Mouse (Mus musculus) C2C12 (cell line): ENCODE measurements around the gene Spsb4.

ENCODE experiments used
- CEBPB ChIP-seq: IDR thresholded peaks from one replicate; pipeline ENCODE4 v1.6.1; 2011; ENCODE audit warnings: low read depth, mild to moderate bottlenecking, control low read depth, moderate library complexity
- CTCF ChIP-seq: IDR thresholded peaks from one replicate; pipeline ENCODE4 v1.5.1; 2011; ENCODE audit not compliant: control insufficient read depth, insufficient read depth, insufficient read length
- MYOD1 ChIP-seq: IDR thresholded peaks from one replicate; pipeline ENCODE4 v1.6.1; 2011; ENCODE audit warnings: low read depth; ENCODE audit not compliant: control insufficient read depth, insufficient read length
- MYOG ChIP-seq: IDR thresholded peaks from one replicate; pipeline ENCODE4 v1.6.1; 2011; ENCODE audit not compliant: control insufficient read depth, insufficient read length; ENCODE audit errors: extremely low read depth
- USF1 ChIP-seq: IDR thresholded peaks from one replicate; pipeline ENCODE4 v1.6.1; 2011; ENCODE audit warnings: low read depth, mild to moderate bottlenecking, control low read depth, moderate library complexity

DNA sequence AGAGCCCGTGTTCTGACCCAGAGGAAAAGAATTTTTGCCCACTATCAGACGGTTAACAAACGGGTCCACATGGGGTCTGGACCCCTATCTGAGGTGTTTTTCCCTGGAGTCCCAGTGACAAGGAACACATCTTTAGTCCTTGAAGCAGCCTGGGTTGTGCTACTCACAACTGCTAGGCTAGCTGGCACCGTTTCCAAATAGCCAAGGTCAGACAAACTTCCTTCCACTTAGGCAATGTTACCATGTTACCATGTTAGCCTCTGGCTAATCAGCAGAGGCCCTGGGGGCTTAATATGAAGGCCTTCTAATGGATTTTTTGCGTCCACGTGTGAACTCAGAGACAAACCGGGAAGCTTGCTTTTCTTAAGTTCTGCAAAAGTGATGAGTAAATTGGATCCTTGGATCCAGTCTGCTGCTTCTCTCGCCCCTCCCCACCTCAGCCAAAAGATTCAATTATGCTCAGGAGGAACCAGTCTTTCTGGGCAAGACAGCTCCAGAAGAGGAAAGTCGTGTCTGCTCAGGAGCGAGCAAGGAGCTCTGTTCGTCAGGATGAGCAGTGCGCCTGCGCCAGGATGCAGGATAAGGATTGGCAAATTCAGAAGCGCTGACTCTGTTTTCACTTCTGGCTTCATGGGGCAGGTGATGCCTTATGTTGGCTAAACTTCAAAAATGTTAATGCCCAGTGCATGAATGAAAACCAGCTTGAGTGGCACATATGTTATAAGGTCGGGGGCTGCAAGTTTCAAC lies 64.4 kb downstream of the Spsb4 start:
- TF ChIP-seq CTCF: no peak
- no peak for TF ChIP-seq USF1
- TF ChIP-seq MYOD1: no peak
- TF ChIP-seq CEBPB: no peak
- TF ChIP-seq MYOG: no peak
